Mouse (Mus musculus) hindbrain, embryonic 16.5 days (tissue): Measurements from ENCODE around the gene Golm1. TPM values are rescaled to one million over a fixed set of nuclear protein-coding genes. Genes with fewer than 3 reads are reported as not detected.

Experiments used
- polyA plus RNA-seq: library from polyadenylated mRNA; unstranded; fragments of >200 nt; fragmentation: Nextera tagmentation; extraction: Ambion mirVana; gene quantifications from 2 replicates; pipeline ENCODE4 v1.2.1, GENCODE M21; 2015

The Golm1 gene
- polyA plus RNA-seq, 1 experiment from 2014 or later = 21.0 TPM

Other genes with a start within 250 kb of the Golm1 start
- 69.0 and 73.3 TPM in 2 replicates for gene Agtpbp1, start 90.6 kb downstream of the Golm1 start, polyA plus RNA-seq
- 118 and 127 TPM in 2 replicates for gene Naa35, start 90.6 kb downstream of the Golm1 start, polyA plus RNA-seq
- not detected in 2 replicates for gene 4921517D22Rik, start 18.3 kb upstream of the Golm1 start, polyA plus RNA-seq
- gene Spata31d1a, start 34.5 kb upstream of the Golm1 start, polyA plus RNA-seq = 0.12 TPM in 1 of 2 replicates, not detected in the other
- gene Spata31d1b, start 36.5 kb upstream of the Golm1 start, polyA plus RNA-seq = 0.04 TPM in 1 of 2 replicates, not detected in the other
- gene Spata31d1d, start 55.9 kb upstream of the Golm1 start, polyA plus RNA-seq = not detected in 2 replicates
- gene 1700014D04Rik, start 70.9 kb upstream of the Golm1 start, polyA plus RNA-seq = 0.07 and 0.19 TPM in 2 replicates
- 168 and 172 TPM in 2 replicates for gene Isca1, start 94.0 kb upstream of the Golm1 start, polyA plus RNA-seq
- not detected in 2 replicates for gene Gm49354, start 106.4 kb upstream of the Golm1 start, polyA plus RNA-seq
- gene Tut7, start 147.3 kb upstream of the Golm1 start, polyA plus RNA-seq = 35.9 and 42.3 TPM in 2 replicates